Mouse (Mus musculus): ENCODE measurements around the gene Prom1. TPM values are rescaled to one million over a fixed set of nuclear protein-coding genes. Genes with fewer than 3 reads are reported as not detected.

The Prom1 gene
- polyA plus RNA-seq, 1 experiment from 2014 or later: 101 TPM

- Histone ChIP-seq H3K4me1 (replicated peaks; ENCODE audit: insufficient read depth, low read length) (no peaks in the 10 kb centered on the region), H3K36me3 (ENCODE audit: insufficient read depth, low read length) (0 out of 2 replicates have a peak, but pooled peaks cover 4% of the 10 kb centered on the region), H3K27me3 (ENCODE audit: insufficient read depth, low read length) (no peaks in the 10 kb centered on the region), H3K4me2 (ENCODE audit: low read length) (no peak overlapping the region), H3K4me3 (replicated peaks; ENCODE audit: low read depth, low read length) (no peak overlapping the region), H3K9me3 (replicated peaks; ENCODE audit: low read length) (no peaks in the 10 kb centered on the region), H3K9ac (ENCODE audit: low read depth, low read length) (no peak overlapping the region), H3K27ac (no peak overlapping the region)
- no peak for DNase-seq (ENCODE audit: low spot score)
- TF ChIP-seq CTCF (IDR thresholded peaks at IDR 0.05; ENCODE audit: low read depth): no peak
- ATAC-seq (replicated peaks; ENCODE audit: low FRiP score, low read depth): no peak
- 80% methylated on average over 7 of the region's 7 CpGs for WGBS
These were observed 31.2 kb downstream of the Prom1 start for GRCm38 (mm10) chr5:44070529-44071133.

DNA sequence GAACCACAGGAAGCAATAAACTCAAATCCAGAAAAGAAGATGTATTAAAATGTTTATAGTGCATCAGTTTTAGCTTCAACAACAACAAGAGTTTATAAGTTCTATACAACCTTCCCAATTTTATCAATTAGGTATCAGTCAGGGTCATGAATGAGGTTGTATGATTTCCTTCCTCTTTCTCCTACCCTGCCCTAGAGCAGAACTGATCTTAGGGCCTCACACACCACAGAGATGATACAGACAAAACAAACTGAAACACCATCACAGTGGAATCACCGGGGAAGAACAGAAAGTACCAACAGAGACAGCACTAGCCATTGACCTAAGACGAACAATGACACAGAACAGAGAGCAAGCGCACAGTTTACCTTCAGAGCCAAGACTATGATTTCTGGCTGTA is 43.6 kb downstream of the Prom1 start:
- no peak overlapping the region for H3K4me3 ChIP-seq (replicated peaks; ENCODE audit: low read depth, low read length)
- no peak overlapping the region for H3K27ac ChIP-seq
- no peak for ATAC-seq (replicated peaks; ENCODE audit: low FRiP score, low read depth)
- WGBS: 97% methylated on average over 3 of the region's 3 CpGs
- no peak overlapping the region for H3K9ac ChIP-seq (ENCODE audit: low read depth, low read length)
- H3K27me3 ChIP-seq (ENCODE audit: insufficient read depth, low read length): no peaks in the 10 kb centered on the region
- H3K36me3 ChIP-seq (ENCODE audit: insufficient read depth, low read length): 0 out of 2 replicates have a peak, but pooled peaks cover 4% of the 10 kb centered on the region
- H3K9me3 ChIP-seq (replicated peaks; ENCODE audit: low read length): no peaks in the 10 kb centered on the region
- H3K4me2 ChIP-seq (ENCODE audit: low read length): no peak overlapping the region
- no peak for DNase-seq (ENCODE audit: low spot score)
- no peaks in the 10 kb centered on the region for H3K4me1 ChIP-seq (replicated peaks; ENCODE audit: insufficient read depth, low read length)
- TF ChIP-seq CTCF (IDR thresholded peaks at IDR 0.05; ENCODE audit: low read depth): no peak

DNA sequence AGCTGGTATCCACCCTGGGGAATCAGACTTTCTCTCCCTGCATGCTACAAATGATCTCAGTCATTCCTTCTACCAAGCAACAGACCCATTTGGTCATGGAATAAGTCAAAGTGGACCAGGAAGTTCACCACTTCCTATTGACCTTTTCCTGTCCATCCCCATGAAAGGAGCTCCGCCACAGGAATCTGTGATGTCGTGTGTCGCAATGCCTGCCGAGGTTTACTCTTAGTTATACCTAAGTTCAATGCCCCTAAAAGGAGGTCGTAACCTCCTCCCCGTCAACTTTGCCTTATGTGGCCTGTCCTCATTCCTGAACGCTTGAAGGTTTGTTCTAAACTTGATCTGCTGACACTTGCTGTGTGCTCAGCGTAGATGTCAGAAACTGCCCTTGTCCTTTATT is 51.6 kb downstream of the Prom1 start:
- Histone ChIP-seq H3K36me3 (ENCODE audit: insufficient read depth, low read length) (no peaks in the 10 kb centered on the region), H3K27me3 (ENCODE audit: insufficient read depth, low read length) (no peaks in the 10 kb centered on the region), H3K4me3 (replicated peaks; ENCODE audit: low read depth, low read length) (no peak overlapping the region), H3K9me3 (replicated peaks; ENCODE audit: low read length) (no peaks in the 10 kb centered on the region), H3K4me2 (ENCODE audit: low read length) (no peak overlapping the region), H3K9ac (ENCODE audit: low read depth, low read length) (no peak overlapping the region), H3K27ac (no peak overlapping the region), H3K4me1 (replicated peaks; ENCODE audit: insufficient read depth, low read length) (no peaks in the 10 kb centered on the region)
- no peak for TF ChIP-seq CTCF (IDR thresholded peaks at IDR 0.05; ENCODE audit: low read depth)
- DNase-seq (ENCODE audit: low spot score) (no peak), ATAC-seq (replicated peaks; ENCODE audit: low FRiP score, low read depth) (no peak)
- 69% methylated on average over 8 of the region's 8 CpGs for WGBS

- TF ChIP-seq CTCF (IDR thresholded peaks at IDR 0.05; ENCODE audit: low read depth): no peak
- H3K9me3 ChIP-seq (replicated peaks; ENCODE audit: low read length): no peaks in the 10 kb centered on the region
- no peak overlapping the region for H3K4me3 ChIP-seq (replicated peaks; ENCODE audit: low read depth, low read length)
- no peak overlapping the region for H3K9ac ChIP-seq (ENCODE audit: low read depth, low read length)
- H3K27ac ChIP-seq: peak overlapping the region; percentile 50; the same call in 1 of the 2 replicates
- 37% methylated on average over 6 of the region's 6 CpGs for WGBS
- H3K4me1 ChIP-seq (replicated peaks; ENCODE audit: insufficient read depth, low read length): no peaks in the 10 kb centered on the region
- no peak overlapping the region for H3K4me2 ChIP-seq (ENCODE audit: low read length)
- DNase-seq (ENCODE audit: low spot score): peak; percentile 43
- H3K27me3 ChIP-seq (ENCODE audit: insufficient read depth, low read length): no peaks in the 10 kb centered on the region
- no peak for ATAC-seq (replicated peaks; ENCODE audit: low FRiP score, low read depth)
- H3K36me3 ChIP-seq (ENCODE audit: insufficient read depth, low read length): no peaks in the 10 kb centered on the region
These were observed 52.3 kb downstream of the Prom1 start for GRCm38 (mm10) chr5:44049395-44049976.

GRCm38 (mm10) chr5:44048568-44049363 is 53.1 kb downstream of the Prom1 start:
- Histone ChIP-seq H3K27me3 (ENCODE audit: insufficient read depth, low read length) (no peaks in the 10 kb centered on the region), H3K9me3 (replicated peaks; ENCODE audit: low read length) (no peaks in the 10 kb centered on the region), H3K9ac (ENCODE audit: low read depth, low read length) (no peak overlapping the region), H3K4me1 (replicated peaks; ENCODE audit: insufficient read depth, low read length) (no peaks in the 10 kb centered on the region), H3K4me3 (replicated peaks; ENCODE audit: low read depth, low read length) (no peak overlapping the region), H3K27ac (no peak overlapping the region), H3K4me2 (ENCODE audit: low read length) (no peak overlapping the region), H3K36me3 (ENCODE audit: insufficient read depth, low read length) (no peaks in the 10 kb centered on the region)
- no peak for ATAC-seq (replicated peaks; ENCODE audit: low FRiP score, low read depth)
- peak; percentile 88 for DNase-seq (ENCODE audit: low spot score)
- peak; percentile 86 for TF ChIP-seq CTCF (IDR thresholded peaks at IDR 0.05; ENCODE audit: low read depth)
- WGBS: 29% methylated on average over 5 of the region's 5 CpGs

DNA sequence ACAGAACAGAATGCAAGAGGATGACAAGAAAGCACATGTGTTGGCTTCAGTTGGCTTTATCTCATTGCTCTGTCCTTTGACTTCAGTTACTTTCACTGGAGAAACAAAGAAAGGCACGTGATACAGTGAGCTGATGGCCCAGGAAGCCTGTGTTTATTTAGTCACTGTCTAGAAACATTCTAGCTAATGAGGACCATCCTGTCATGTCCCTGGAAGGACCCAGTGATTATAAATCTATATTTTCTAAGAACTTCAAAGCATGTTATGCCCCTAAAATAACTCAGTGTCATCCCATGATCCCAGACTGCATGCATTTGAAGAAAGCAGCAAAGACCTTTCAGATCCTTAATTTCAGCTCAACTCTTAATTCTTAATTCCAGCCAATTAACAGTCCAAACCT is 60.1 kb downstream of the Prom1 start:
- Histone ChIP-seq H3K4me3 (replicated peaks; ENCODE audit: low read depth, low read length) (no peak overlapping the region), H3K9ac (ENCODE audit: low read depth, low read length) (no peak overlapping the region), H3K27ac (no peak overlapping the region), H3K4me2 (ENCODE audit: low read length) (no peak overlapping the region), H3K36me3 (ENCODE audit: insufficient read depth, low read length) (no peaks in the 10 kb centered on the region), H3K4me1 (replicated peaks; ENCODE audit: insufficient read depth, low read length) (no peaks in the 10 kb centered on the region), H3K9me3 (replicated peaks; ENCODE audit: low read length) (no peaks in the 10 kb centered on the region), H3K27me3 (ENCODE audit: insufficient read depth, low read length) (no peaks in the 10 kb centered on the region)
- ATAC-seq (replicated peaks; ENCODE audit: low FRiP score, low read depth): peak; percentile 62; the same call in 1 of the 2 replicates
- DNase-seq (ENCODE audit: low spot score): peak; percentile 73
- no peak for TF ChIP-seq CTCF (IDR thresholded peaks at IDR 0.05; ENCODE audit: low read depth)
- 20% methylated on average over 1 of the region's 1 CpGs for WGBS
